Mouse (Mus musculus) lung, postnatal 0 days (tissue): ENCODE results near the gene Fli1. TPM values are rescaled to one million over a fixed set of nuclear protein-coding genes. Genes with fewer than 3 reads are reported as not detected.

Source experiments
- ATAC-seq: fragments of 200-750 bp; cut with Nextera tagmentation; 2 replicates; pipeline ENCODE4 v1.8.0; 2017; ENCODE audit warnings: moderate library complexity
- DNase-seq: peaks from one replicate; pipeline ENCODE4 v3.0.0-alpha.2; 2016; ENCODE audit warnings: low spot score
- H3K27ac ChIP-seq: fragments of 300-500 bp; sonication (generic); 2 replicates; pipeline ENCODE4 v1.5.1; 2014; ENCODE audit warnings: antibody characterized with exemption, mild to moderate bottlenecking, low read length, mixed read lengths
- H3K27me3 ChIP-seq: fragments of 300-500 bp; sonication (generic); replicated peaks from 2 replicates; pipeline ENCODE4 v1.6.1; 2014; ENCODE audit warnings: low read length, mixed read lengths; ENCODE audit not compliant: insufficient read depth
- H3K36me3 ChIP-seq: fragments of 300-500 bp; sonication (generic); 2 replicates; pipeline ENCODE4 v1.6.1; 2014; ENCODE audit warnings: low read length, mixed read lengths; ENCODE audit not compliant: insufficient read depth
- H3K4me1 ChIP-seq: fragments of 300-500 bp; sonication (generic); 2 replicates; pipeline ENCODE4 v1.6.1; 2014; ENCODE audit warnings: antibody characterized with exemption, low read depth, low read length, mixed read lengths; ENCODE audit not compliant: insufficient read depth
- H3K4me2 ChIP-seq: fragments of 300-500 bp; sonication (generic); replicated peaks from 2 replicates; pipeline ENCODE4 v1.6.1; 2014; ENCODE audit warnings: low read depth, mild to moderate bottlenecking, low read length, moderate library complexity, mixed read lengths
- H3K4me3 ChIP-seq: fragments of 300-500 bp; sonication (generic); 2 replicates; pipeline ENCODE4 v1.5.1; 2014; ENCODE audit warnings: low read depth, low read length
- H3K9ac ChIP-seq: fragments of 300-500 bp; sonication (generic); replicated peaks from 2 replicates; pipeline ENCODE4 v1.6.1; 2014; ENCODE audit warnings: low read depth, mild to moderate bottlenecking
- H3K9me3 ChIP-seq: fragments of 300-500 bp; sonication (generic); 2 replicates; pipeline ENCODE4 v1.6.1; 2016; ENCODE audit warnings: low read length, mixed read lengths
- CTCF ChIP-seq: IDR thresholded peaks from 2 replicates; pipeline ENCODE4 v1.5.1; 2016; ENCODE audit warnings: antibody characterized with exemption, mild to moderate bottlenecking
- EP300 ChIP-seq: IDR thresholded peaks from 2 replicates; pipeline ENCODE4 v1.6.1; 2016; ENCODE audit warnings: antibody characterized with exemption, mild to moderate bottlenecking, control low read depth
- WGBS: fragments of 180-500 bp; shearing (Covaris S2); extraction: QIAGEN DNeasy Blood & Tissue Kit; methylation state at CpG from one replicate; pipeline ENCODE4 v1.1.7; 2014; 5-methylcytosine and 5-hydroxymethylcytosine counted together
- polyA plus RNA-seq: library from polyadenylated mRNA; unstranded; fragments of >200 nt; fragmentation: Nextera tagmentation; extraction: Ambion mirVana; gene quantifications from 2 replicates; pipeline ENCODE4 v1.2.1, GENCODE M21; 2015

The Fli1 gene
- polyA plus RNA-seq = 21.1 and 21.4 TPM in 2 replicates

DNA sequence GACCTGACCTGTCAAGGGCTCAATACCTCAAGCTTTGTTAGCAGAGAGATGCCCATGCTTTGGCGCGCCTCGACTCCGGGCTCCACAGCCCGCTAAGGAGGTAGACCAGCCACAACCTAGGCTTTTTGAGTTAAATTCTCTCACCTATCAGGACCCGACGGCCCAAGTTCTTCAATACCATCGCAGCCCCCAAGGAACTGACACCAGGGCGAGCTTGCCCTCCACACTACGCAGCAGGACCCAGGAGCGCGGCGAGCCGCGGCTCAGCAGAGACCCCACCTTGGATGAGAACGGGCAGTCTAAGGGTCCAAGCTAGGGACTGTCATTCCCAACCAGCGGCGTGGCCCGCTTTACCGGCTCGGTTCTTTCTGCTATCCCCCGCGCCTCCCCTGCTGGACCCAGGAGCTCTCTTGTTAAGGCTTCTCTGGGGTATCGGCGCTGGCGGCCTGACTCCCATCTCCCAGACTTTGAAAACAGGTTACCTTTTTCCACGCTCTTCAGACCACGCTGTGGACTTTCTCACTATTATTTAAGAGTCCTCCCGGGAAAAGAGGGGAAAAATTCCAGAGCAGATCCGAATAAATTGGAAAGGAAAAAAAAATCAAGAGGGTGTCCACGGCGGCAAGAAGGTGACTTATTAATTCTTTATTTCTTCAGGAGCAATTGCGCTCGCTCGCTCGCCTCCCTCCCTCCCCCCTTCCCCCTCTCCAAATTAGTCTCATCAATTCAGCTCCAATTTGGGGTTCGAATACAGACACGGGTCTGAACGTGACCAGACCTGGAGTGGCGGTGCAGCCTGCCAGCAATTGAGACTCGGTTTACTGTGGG is at the start of gene Fli1:
Gene Fli1 (minus strand): TSS at position 650 of the 828 bp plus-strand sequence.
- WGBS = 2% methylated on average over 41 of the region's 41 CpGs
- H3K36me3 ChIP-seq = no peaks in the 10 kb centered on the region
- no peak for ATAC-seq
- peaks cover 20% of the 10 kb centered on the region; the same call in 1 of the 2 replicates for H3K27me3 ChIP-seq
- no peak for TF ChIP-seq EP300
- TF ChIP-seq CTCF = no peak
- peak within 1 kb of the TSS; percentile 87; the same call in 1 of the 2 replicates for H3K9ac ChIP-seq
- H3K4me1 ChIP-seq = peaks cover 20% of the 10 kb centered on the region; the same call in 1 of the 2 replicates
- no peak for DNase-seq
- H3K9me3 ChIP-seq = no peaks in the 10 kb centered on the region
- H3K27ac ChIP-seq = peak within 1 kb of the TSS; percentile 88
- H3K4me3 ChIP-seq = peak within 1 kb of the TSS; percentile 71
- H3K4me2 ChIP-seq = peak within 1 kb of the TSS; percentile 88

DNA sequence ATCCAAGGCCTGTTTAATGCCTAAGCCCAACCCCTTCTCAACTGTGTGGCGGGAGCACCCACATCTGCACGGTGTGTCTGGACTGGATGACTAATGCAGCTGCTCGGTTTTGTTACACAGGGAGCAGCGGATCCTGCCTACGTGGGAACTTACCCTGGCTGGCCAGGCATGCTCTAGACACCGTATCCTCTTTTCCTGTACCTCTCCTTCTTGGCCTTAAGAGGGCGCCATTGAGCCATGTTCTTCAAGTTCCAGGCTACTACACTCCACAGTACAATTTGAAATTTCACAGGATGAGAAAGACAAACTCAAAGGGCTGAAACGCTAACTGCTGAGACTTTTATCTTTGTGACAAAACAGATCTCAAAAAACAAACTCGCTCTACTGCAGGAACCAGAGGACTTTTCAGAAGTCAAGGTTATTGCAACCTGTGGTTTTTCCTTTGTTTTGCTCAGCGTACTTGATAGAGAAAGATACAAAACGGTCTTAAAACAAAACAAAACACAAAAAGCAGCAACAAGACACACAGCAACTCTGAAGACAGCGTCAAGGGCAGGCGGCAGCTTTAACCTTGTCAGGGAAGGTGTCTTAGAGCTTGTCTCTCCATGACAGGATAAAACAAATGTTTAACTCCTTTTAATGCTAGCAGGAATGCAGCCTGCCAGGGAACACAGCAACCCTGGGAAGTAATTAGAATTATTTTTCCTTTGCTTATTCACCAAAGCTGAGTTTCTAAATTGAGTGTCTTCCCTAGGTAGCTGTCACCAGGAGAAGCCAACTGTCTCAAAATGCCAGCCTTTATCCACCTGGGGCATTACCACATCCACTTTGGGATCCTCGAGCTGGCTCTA is 49.3 kb upstream of the Fli1 start:
- Histone ChIP-seq H3K27me3 (no peaks in the 10 kb centered on the region), H3K27ac (peak overlapping the region; percentile 49), H3K4me2 (peak overlapping the region; percentile 30; the same call in 1 of the 2 replicates), H3K4me1 (no peaks in the 10 kb centered on the region; the same call in 1 of the 2 replicates), H3K9ac (no peak overlapping the region; the same call in 1 of the 2 replicates), H3K9me3 (no peaks in the 10 kb centered on the region), H3K36me3 (no peaks in the 10 kb centered on the region), H3K4me3 (no peak overlapping the region)
- WGBS = 10% methylated on average over 14 of the region's 14 CpGs
- DNase-seq (peak; percentile 96), ATAC-seq (peak; percentile 86)
- TF ChIP-seq CTCF (peak; percentile 94), EP300 (peak; percentile 45)

DNA sequence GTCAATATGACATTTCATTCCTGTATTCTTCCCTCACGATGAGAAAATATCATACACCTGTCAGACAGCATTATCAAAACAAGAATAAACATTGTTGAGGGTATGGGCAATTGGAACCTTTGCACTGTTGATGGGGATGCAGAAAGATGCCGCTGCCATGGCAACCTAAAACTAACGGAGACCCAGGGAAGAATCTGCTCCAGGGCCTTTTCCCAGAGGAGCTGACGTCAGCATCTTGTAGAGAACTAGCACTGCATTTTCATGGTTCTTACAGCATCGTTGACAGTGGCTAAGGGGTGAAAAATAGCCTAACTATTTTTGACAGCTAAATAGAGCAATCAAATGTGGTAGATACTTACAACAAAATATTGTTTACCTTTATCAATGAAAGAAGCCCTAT is 47.9 kb upstream of the Fli1 start:
- 72% methylated on average over 5 of the region's 5 CpGs for WGBS
- no peak for TF ChIP-seq CTCF
- TF ChIP-seq EP300 = no peak
- no peak overlapping the region for H3K4me2 ChIP-seq
- no peak overlapping the region for H3K9ac ChIP-seq
- no peaks in the 10 kb centered on the region for H3K36me3 ChIP-seq
- no peak overlapping the region for H3K27ac ChIP-seq
- DNase-seq = no peak
- H3K9me3 ChIP-seq = no peaks in the 10 kb centered on the region
- no peaks in the 10 kb centered on the region for H3K27me3 ChIP-seq
- H3K4me1 ChIP-seq = no peaks in the 10 kb centered on the region; the same call in 1 of the 2 replicates
- ATAC-seq = no peak
- no peak overlapping the region for H3K4me3 ChIP-seq

DNA sequence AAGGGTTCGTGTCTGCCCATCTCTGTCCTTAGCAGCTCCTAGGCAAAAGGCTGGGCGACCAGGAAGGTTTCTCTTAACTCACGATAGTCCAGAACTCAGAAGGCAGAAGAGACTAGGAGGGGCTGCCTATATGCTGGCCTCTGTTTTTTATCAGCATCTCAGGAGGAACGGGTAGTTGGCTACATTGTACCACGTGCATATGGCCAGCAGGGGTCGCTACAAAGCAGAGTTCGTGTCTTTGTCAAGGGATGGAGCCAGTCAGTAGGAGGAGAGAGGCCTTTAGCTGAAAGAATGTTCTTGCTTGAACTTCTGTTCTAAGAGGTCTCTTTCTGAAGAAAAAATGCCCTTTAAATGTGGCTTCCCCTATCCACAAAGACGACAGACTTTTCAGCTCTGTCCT is 47.2 kb upstream of the Fli1 start:
- Histone ChIP-seq H3K4me1 (no peaks in the 10 kb centered on the region; the same call in 1 of the 2 replicates), H3K27ac (no peak overlapping the region), H3K27me3 (no peaks in the 10 kb centered on the region), H3K36me3 (no peaks in the 10 kb centered on the region), H3K4me3 (no peak overlapping the region), H3K9ac (no peak overlapping the region), H3K4me2 (no peak overlapping the region), H3K9me3 (no peaks in the 10 kb centered on the region)
- TF ChIP-seq CTCF (peak; percentile 98), EP300 (no peak)
- DNase-seq (peak; percentile 91), ATAC-seq (peak; percentile 56)
- 8% methylated on average over 8 of the region's 8 CpGs for WGBS

DNA sequence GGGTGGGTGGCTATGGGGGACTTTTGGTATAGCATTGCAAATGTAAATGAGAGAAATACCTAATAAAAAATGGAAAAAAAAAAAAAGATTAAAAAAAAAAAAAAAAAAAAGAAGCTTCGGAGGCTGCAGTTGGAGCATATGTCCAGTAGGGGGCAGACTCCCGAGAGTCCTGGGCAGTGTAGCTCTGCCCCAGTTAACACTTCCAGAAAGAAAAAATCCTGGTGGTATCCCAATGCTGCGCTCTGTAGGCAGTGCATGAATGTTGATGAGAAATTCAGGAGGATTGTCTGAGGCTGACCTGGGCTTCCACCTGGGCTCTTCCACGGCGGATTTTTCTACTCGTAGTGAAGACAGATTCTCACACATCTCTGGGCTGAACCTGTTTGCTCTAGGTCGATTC is 42.7 kb upstream of the Fli1 start:
- ATAC-seq = no peak
- no peak for DNase-seq
- TF ChIP-seq CTCF (peak; percentile 65), EP300 (no peak)
- Histone ChIP-seq H3K27me3 (no peaks in the 10 kb centered on the region), H3K9me3 (no peaks in the 10 kb centered on the region), H3K4me2 (no peak overlapping the region), H3K27ac (no peak overlapping the region), H3K4me1 (no peaks in the 10 kb centered on the region), H3K9ac (no peak overlapping the region), H3K36me3 (no peaks in the 10 kb centered on the region), H3K4me3 (no peak overlapping the region)
- WGBS = 49% methylated on average over 7 of the region's 7 CpGs

DNA sequence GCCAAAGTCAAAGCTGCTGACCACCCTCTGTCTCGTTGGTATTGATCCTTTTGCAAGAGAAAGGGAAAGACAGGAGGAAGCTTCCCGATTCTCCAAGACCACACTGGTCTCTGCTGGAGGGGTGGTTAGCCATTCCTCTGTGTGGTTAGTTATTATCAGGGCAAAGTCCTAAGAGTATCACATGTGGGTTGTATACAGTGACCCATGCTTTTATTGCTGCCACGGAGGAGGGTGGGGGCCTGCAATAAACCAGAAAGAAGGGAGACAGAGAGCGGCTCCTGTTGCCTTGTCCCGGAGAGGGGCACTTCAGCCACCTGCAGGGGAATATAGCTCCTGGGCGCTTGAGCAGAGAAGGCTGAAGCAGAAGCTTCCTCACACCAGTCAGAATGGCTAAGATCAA is 41.2 kb upstream of the Fli1 start:
- 83% methylated on average over 6 of the region's 6 CpGs for WGBS
- ATAC-seq = no peak
- no peak for DNase-seq

More for the DNA sequence above, 41.2 kb upstream of the Fli1 start:
- TF ChIP-seq EP300 = no peak
- no peak for TF ChIP-seq CTCF
- Histone ChIP-seq H3K27me3 (no peaks in the 10 kb centered on the region), H3K4me2 (no peak overlapping the region), H3K4me1 (no peaks in the 10 kb centered on the region), H3K9ac (no peak overlapping the region), H3K9me3 (no peaks in the 10 kb centered on the region), H3K27ac (no peak overlapping the region), H3K4me3 (no peak overlapping the region), H3K36me3 (no peaks in the 10 kb centered on the region)
